Mouse (Mus musculus): ENCODE results near the gene Nfya.

GRCm38 (mm10) chr17:48416425-48417195, 6.9 kb upstream of the Nfya start:
- TF ChIP-seq CTCF (IDR thresholded peaks at IDR 0.05; ENCODE audit: control insufficient read depth, insufficient read depth, insufficient replicate concordance, low read depth, low read length), result no peak
- no peak for TF ChIP-seq POLR2A (IDR thresholded peaks at IDR 0.05; ENCODE audit: control insufficient read depth, low read depth, low read length)

All from testis, adult 2 months (tissue).